Mouse (Mus musculus) MEL (cell line): ENCODE measurements around the gene Prcd.

ENCODE experiments used
- CTCF ChIP-seq, 3 experiments: IDR thresholded peaks in 2 of 3; conservative IDR thresholded peaks in 1 of 3; 2 replicates each; pipeline ENCODE4 v1.5.1; 2011 to 2012; ENCODE audit warnings: low read length in 3 of 3, low read depth in 2 of 3, mild to moderate bottlenecking in 2 of 3, improper control_type of control experiment in 1 of 3, inconsistent platforms in 1 of 3, mixed read lengths in 1 of 3, moderate library complexity in 1 of 3; ENCODE audit not compliant: control insufficient read depth in 1 of 3, insufficient read depth in 1 of 3, poor library complexity in 1 of 3, severe bottlenecking in 1 of 3
- ELF1 ChIP-seq: IDR thresholded peaks from 2 replicates; pipeline ENCODE4 v1.6.1; 2014; ENCODE audit warnings: low read depth, mild to moderate bottlenecking, inconsistent platforms, low read length, improper control_type of control experiment, moderate library complexity
- GABPA ChIP-seq: IDR thresholded peaks from 2 replicates; pipeline ENCODE4 v1.6.1; 2012; ENCODE audit warnings: low read depth, mild to moderate bottlenecking, inconsistent platforms, low read length, improper control_type of control experiment, moderate library complexity
- HCFC1 ChIP-seq: IDR thresholded peaks from 2 replicates; pipeline ENCODE4 v1.6.1; 2012; ENCODE audit warnings: low read depth, mild to moderate bottlenecking, inconsistent platforms, low read length, improper control_type of control experiment, moderate library complexity
- MAZ ChIP-seq: IDR thresholded peaks from 2 replicates; pipeline ENCODE4 v1.6.1; 2012; ENCODE audit warnings: low read depth, mild to moderate bottlenecking, inconsistent platforms, low read length, improper control_type of control experiment
- NRF1 ChIP-seq: IDR thresholded peaks from 2 replicates; pipeline ENCODE4 v1.6.1; 2014; ENCODE audit warnings: low read depth, mild to moderate bottlenecking, inconsistent platforms, low read length, improper control_type of control experiment, moderate library complexity; ENCODE audit not compliant: poor library complexity, insufficient read depth, severe bottlenecking
- POLR2AphosphoS5 ChIP-seq: IDR thresholded peaks from 2 replicates; pipeline ENCODE4 v1.6.1; 2012; ENCODE audit warnings: low read depth, borderline replicate concordance, mild to moderate bottlenecking, inconsistent platforms, low read length, moderate library complexity, mixed read lengths
- RAD21 ChIP-seq: IDR thresholded peaks from 2 replicates; pipeline ENCODE4 v1.6.1; 2011; ENCODE audit warnings: mild to moderate bottlenecking, low read depth, low read length, improper control_type of control experiment
- TAL1 ChIP-seq: IDR thresholded peaks from 2 replicates; pipeline ENCODE4 v1.6.1; 2012; ENCODE audit warnings: mild to moderate bottlenecking, inconsistent platforms, low read length, moderate library complexity, mixed read lengths
- TBP ChIP-seq: IDR thresholded peaks from 2 replicates; pipeline ENCODE4 v1.8.0; 2011; ENCODE audit warnings: low read depth, low read length, improper control_type of control experiment

DNA sequence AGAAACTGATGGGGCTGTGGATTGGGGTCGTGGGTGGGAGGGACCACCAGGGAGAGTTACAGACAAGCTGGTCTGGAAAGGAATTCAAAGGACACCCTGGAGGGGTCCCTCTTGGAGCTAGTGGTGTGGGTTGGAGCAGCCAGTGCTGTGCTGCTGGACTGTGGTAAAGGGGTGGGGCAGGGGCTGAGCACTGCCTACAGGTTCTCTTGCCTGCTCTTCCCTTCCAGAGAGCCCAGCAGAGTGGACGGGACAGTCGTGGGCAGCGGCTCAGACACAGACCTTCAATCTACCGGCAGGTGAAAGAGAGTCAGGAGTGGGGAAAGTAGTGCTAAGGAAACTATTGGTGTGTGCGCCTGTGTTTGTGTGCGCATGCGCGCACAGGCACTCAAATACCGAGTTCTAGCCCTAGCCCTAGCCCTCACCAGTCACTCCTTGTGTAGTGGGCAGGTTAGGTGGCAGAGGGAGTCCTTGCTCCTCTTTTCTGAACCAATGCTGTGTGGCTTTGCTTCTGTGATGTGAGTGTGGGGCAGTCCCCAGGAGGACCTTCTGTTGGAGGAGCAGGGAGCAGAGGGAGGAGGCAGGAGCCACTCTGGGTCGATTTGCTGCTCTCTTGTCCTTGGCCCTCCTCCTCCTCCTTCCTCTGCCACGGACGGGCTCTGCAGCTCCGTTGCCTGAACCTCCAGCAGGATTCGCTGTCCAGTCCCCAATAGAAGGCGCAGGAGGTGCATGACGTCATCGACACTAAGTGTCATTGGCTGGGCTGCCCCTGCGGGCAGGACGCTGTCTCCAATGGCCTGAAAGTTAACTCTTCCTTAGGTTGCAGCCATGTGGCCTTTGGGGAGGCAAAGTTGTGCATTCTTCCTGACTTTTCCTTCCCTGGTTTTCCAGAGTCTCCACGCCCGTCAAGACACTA is 4.2 kb downstream of the Prcd start:
- TF ChIP-seq MAZ (0 out of 2 replicates have a peak, but pooled peaks have one; percentile 33), RAD21 (no peak), CTCF (IDR thresholded peaks at IDR 0.05 in 2 of 3, conservative IDR thresholded peaks at IDR 0.05 in 1 of 3; ENCODE audit: control insufficient read depth in 1 of 3, insufficient read depth in 1 of 3, low read depth in 2 of 3, low read length in 3 of 3, poor library complexity in 1 of 3, severe bottlenecking in 1 of 3) (no peak), TAL1 (no peak), GABPA (no peak), HCFC1 (peak; percentile 78), NRF1 (peak; percentile 79), POLR2AphosphoS5 (peak; percentile 87), ELF1 (peak; percentile 53; the same call in 1 of the 2 replicates), TBP (peak; percentile 94)
